Mouse (Mus musculus) left cerebral cortex, postnatal 14 days (tissue): Measurements from ENCODE around the gene AY358078. TPM values are rescaled to one million over a fixed set of nuclear protein-coding genes. Genes with fewer than 3 reads are reported as not detected.
"Not testable (repeated sequence)": the region's sequence is repeated elsewhere in the genome, so short reads cannot be mapped to it uniquely, and the experiment has no call there.

Source experiments
- DNase-seq, 2 experiments: peaks; one replicate each; pipeline ENCODE4 v3.0.0; 2021 to 2022; ENCODE audit warnings: low spot score in 2 of 2, mixed read lengths in 1 of 2
- intact Hi-C: fragments of 180-260 bp; cut with DNase I; formaldehyde crosslinking; loops from one replicate; pipeline ENCODE4 v1.15.1; 2025
- microRNA-seq, 2 experiments: library from miRNA; unstranded; fragments of <30 nt; microRNA quantifications; one replicate each; pipeline ENCODE4 v1.2.0; 2022
- total RNA-seq, 2 experiments: library from RNA; stranded (reverse); gene quantifications; 2 replicates each; pipeline ENCODE4 v1.2.3; 2021

AY358078 gene
- total RNA-seq, 2 experiments from 2014 or later = not detected

DNA sequence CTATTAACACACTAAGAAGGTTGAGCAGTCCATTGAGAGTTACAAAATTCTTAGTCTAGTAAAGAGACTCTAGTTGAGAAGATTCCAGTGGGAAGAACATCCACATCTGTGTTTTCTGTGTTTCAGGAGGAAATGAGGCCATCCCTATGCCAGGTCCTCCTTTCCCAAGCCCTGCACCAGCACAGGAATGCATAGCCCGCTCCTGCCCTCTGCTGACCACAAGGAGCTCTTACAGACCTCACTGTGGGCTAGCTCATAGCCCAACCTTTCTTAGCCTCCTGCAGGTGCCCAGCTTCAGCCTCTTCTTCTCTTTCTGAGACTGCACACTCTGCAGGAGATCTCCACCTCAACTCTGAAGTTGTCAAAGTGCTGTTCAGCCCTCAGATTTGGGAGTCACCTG, 63.8 kb downstream of the AY358078 start:
- peak in 1 of 2 experiments; percentile 20 for DNase-seq
- intact Hi-C loops = not testable (repeated sequence)

DNA sequence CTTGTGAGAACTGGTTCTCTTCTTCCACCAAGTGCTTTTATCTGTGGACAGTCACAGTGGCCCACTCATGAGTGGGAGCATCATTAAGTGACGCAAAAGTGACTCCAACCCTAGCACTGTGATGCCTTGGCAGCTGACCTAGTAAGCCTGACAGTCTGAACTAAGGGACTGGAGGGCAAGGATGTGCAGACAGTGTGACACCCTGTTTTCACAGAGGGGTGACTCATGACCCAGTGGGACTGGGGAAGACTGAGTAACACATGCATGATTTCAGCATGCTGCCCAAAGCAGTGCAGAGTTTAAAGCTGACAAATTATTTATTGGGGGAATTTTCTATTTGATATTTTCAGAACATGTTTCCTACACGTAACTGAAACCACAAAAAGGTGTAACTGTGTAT, 70.9 kb downstream of the AY358078 start:
- DNase-seq = no peak
- intact Hi-C loops = no loop called here

- intact Hi-C loops = no loop called here
- no peak for DNase-seq
These were observed 71.9 kb downstream of the AY358078 start for GRCm38 (mm10) chr14:51871741-51872140.

Small RNAs within 50 kb of the gene (microRNA-seq; reads per million reads assigned to microRNA genes)
- gene Gm27375 = 0 reads per million in 2 experiments

Other genes starting within 250 kb of the AY358078 start
- gene Gm5622, start 247.3 kb upstream of the AY358078 start, total RNA-seq = not detected
- gene Gm17175, start 226.0 kb upstream of the AY358078 start, total RNA-seq = not detected
- not detected for gene Gm17174, start 207.9 kb upstream of the AY358078 start, total RNA-seq
- gene Gm17078, start 188.7 kb upstream of the AY358078 start, total RNA-seq = not detected
- gene Gm4181, start 164.4 kb upstream of the AY358078 start, total RNA-seq = not detected
- not detected for gene Gm17079, start 104.6 kb upstream of the AY358078 start, total RNA-seq
- gene Gm5800, start 82.9 kb upstream of the AY358078 start, total RNA-seq = not detected
- gene Ang4, start 26.5 kb upstream of the AY358078 start, total RNA-seq = not detected
- gene Ear6, start 53.7 kb downstream of the AY358078 start, total RNA-seq = not detected
- 10 to 100 TPM; 29.1 to 34.6 TPM for gene Mettl17, start 84.8 kb downstream of the AY358078 start, total RNA-seq
- 1 to 10 TPM; 3.8 to 4.3 TPM for gene Slc39a2, start 92.8 kb downstream of the AY358078 start, total RNA-seq
- gene Ndrg2, start 114.1 kb downstream of the AY358078 start, total RNA-seq = 100 to 1,000 TPM; 508 to 561 TPM
- not detected for gene Tppp2, start 118.4 kb downstream of the AY358078 start, total RNA-seq
- gene Rnase13, start 122.7 kb downstream of the AY358078 start, total RNA-seq = not detected
- 10 to 100 TPM; 31.9 to 35.2 TPM for gene Arhgef40, start 184.7 kb downstream of the AY358078 start, total RNA-seq
- gene Tmem253, start 215.6 kb downstream of the AY358078 start, total RNA-seq = under 1 TPM; 0.36 to 0.77 TPM
- 10 to 100 TPM; 29.5 to 33.6 TPM for gene Zfp219, start 220.7 kb downstream of the AY358078 start, total RNA-seq
- gene Olfr221, start 242.4 kb downstream of the AY358078 start, total RNA-seq = not detected